Mouse (Mus musculus): ENCODE measurements around the gene Slc22a6.

DNA sequence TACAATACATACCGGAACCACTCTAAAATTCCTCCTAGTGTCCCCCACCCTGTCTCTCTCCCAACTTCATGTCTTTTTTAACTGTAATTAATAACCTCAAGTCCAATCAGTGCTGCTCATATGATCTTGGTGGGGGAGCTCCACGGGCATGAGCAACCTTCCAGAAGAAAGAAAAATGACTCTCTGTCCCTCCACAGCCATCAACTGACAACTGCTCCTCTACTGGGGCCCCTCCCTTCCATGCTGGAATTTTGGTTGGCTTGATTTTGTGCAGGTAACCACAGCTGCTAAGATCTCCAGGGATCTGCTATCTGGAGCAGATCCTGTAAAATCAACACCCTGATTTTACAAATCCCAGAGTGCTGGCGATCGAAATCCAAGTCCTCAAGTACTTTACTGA lies 40.4 kb upstream of the Slc22a6 start:
- no peak for TF ChIP-seq CTCF (IDR thresholded peaks at IDR 0.05; ENCODE audit: control insufficient read depth, insufficient read depth, insufficient replicate concordance, low read depth, low read length)
- no peak for TF ChIP-seq POLR2A (IDR thresholded peaks at IDR 0.05; ENCODE audit: control insufficient read depth, low read depth, low read length)
